9 mouse cellular contexts compared by ENCODE assay signal in the genomic region with DNA sequence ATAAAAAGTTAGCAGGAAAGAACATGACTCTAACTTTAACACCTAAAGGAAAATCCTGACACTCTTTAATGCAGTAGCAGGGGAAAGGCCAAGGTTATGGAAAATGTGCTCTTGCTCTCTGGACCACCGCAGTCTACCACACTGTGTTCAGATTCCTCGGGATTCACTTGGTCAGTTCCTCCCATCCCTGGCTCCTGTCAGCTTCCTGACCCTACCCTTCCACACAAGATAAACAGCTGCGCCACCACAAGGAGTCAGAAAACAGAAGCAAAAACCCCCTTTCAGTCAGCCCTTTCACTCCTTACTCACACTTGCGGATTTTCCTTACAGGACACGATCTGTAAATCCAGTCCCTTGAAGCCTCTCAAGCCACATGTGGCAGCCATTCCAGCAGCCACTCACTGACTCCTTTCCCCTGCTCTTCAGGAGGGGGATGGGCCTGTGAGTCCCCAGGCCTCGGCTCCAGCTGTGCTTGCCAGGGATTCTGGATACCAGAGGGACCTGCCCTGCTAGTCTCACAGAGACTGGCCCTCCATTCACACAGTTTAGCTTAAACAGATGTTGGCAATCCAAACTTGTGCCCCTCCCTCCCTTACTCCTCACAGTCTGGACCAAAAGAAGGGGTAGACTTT.
A peak's percentile ranks its signal among the peaks of the same experiment; 100 is the strongest.
DNase-seq lines count a peak whose midpoint lies in the region; ATAC-seq and TF ChIP-seq lines count a peak whose summit lies in the region.
"Had no signal": no experiment of that assay in that cellular context is flagged by ENCODE, and none has a peak within 500 bp of the region (broad histone marks: within the 10 kb centered on the region; RNA-seq: fewer than 3 reads in every experiment).

No protein-coding gene starts in this region.

- no peak for ATAC-seq in forebrain, embryonic 11.5 days (replicated peaks; ENCODE audit: low FRiP score)
- ATAC-seq in forebrain, embryonic 16.5 days: peak; percentile 76
- 0 out of 2 replicates have a peak, but pooled peaks have one; percentile 45 for ATAC-seq in hindbrain, embryonic 16.5 days
- ATAC-seq in lung, embryonic 14.5 days (ENCODE audit: insufficient read depth): peak; percentile 78

- DNase-seq in forebrain, embryonic 10.5 days (ENCODE audit: extremely low spot score, low spot score): peak; percentile 42
- no peak for DNase-seq in forebrain, embryonic 11.5 days (ENCODE audit: low spot score)
- peak; percentile 82 for DNase-seq in lung, embryonic 14.5 days
- no peak for DNase-seq in cerebellum, postnatal 4 days (ENCODE audit: low spot score in 2 of 2)
- DNase-seq in spleen, postnatal 36 days (ENCODE audit: low spot score in 2 of 2): no peak

- H3K9ac ChIP-seq in forebrain, embryonic 11.5 days (ENCODE audit: low read length): no peak overlapping the region
- no peak overlapping the region for H3K9ac ChIP-seq in forebrain, embryonic 16.5 days (replicated peaks; ENCODE audit: low read depth, low read length)
- H3K9ac ChIP-seq in hindbrain, embryonic 16.5 days (ENCODE audit: low read depth, low read length): no peak overlapping the region
- peak overlapping the region; percentile 16; the same call in 1 of the 2 replicates for H3K9ac ChIP-seq in lung, embryonic 14.5 days

- TF ChIP-seq CTCF in lung, embryonic 14.5 days (IDR thresholded peaks at IDR 0.05; ENCODE audit: low read depth): no peak
- no peak for TF ChIP-seq CTCF in testis, adult 2 months (IDR thresholded peaks at IDR 0.05; ENCODE audit: control insufficient read depth, insufficient read depth, insufficient replicate concordance, low read depth, low read length)

- H3K27ac ChIP-seq in forebrain, embryonic 10.5 days: peak overlapping the region; percentile 62
- H3K27ac ChIP-seq in forebrain, embryonic 11.5 days (ENCODE audit: low read depth, low read length): no peak overlapping the region
- no peak overlapping the region for H3K27ac ChIP-seq in forebrain, embryonic 16.5 days (ENCODE audit: low read length)
- no peak overlapping the region for H3K27ac ChIP-seq in hindbrain, embryonic 16.5 days (ENCODE audit: low read depth, low read length)
- peak overlapping the region; percentile 73; the same call in 1 of the 2 replicates for H3K27ac ChIP-seq in lung, embryonic 14.5 days (ENCODE audit: low read depth)
- no peak overlapping the region; the same call in 1 of the 2 replicates for H3K27ac ChIP-seq in testis, adult 2 months (ENCODE audit: control insufficient read depth, insufficient read depth, low read depth, low read length)

- H3K4me3 ChIP-seq in forebrain, embryonic 10.5 days: no peak overlapping the region
- H3K4me3 ChIP-seq in forebrain, embryonic 11.5 days (ENCODE audit: low read depth, low read length): no peak overlapping the region
- H3K4me3 ChIP-seq in forebrain, embryonic 16.5 days (replicated peaks; ENCODE audit: low read length): no peak overlapping the region
- no peak overlapping the region for H3K4me3 ChIP-seq in hindbrain, embryonic 16.5 days (ENCODE audit: low read length)
- H3K4me3 ChIP-seq in lung, embryonic 14.5 days (ENCODE audit: low read depth, low read length): no peak overlapping the region
- H3K4me3 ChIP-seq in testis, adult 2 months (ENCODE audit: control insufficient read depth, low read depth, low read length): peak overlapping the region; percentile 48
- H3K4me3 ChIP-seq: erythroblast, embryonic 14.5 days had no signal

- H3K9me3 ChIP-seq in forebrain, embryonic 10.5 days: no peaks in the 10 kb centered on the region
- H3K9me3 ChIP-seq in forebrain, embryonic 11.5 days (ENCODE audit: control insufficient read depth, low read length): no peaks in the 10 kb centered on the region
- H3K9me3 ChIP-seq in forebrain, embryonic 16.5 days (ENCODE audit: control insufficient read depth, low read length): no peaks in the 10 kb centered on the region
- H3K9me3 ChIP-seq in hindbrain, embryonic 16.5 days (ENCODE audit: control insufficient read depth, low read length): no peaks in the 10 kb centered on the region
- H3K9me3 ChIP-seq in lung, embryonic 14.5 days (ENCODE audit: low read depth, low read length): no peaks in the 10 kb centered on the region

- TF ChIP-seq POLR2A in testis, adult 2 months (IDR thresholded peaks at IDR 0.05; ENCODE audit: control insufficient read depth, low read depth, low read length): no peak

- H3K4me2 ChIP-seq in forebrain, embryonic 11.5 days (ENCODE audit: low read depth, low read length, severe bottlenecking): no peak overlapping the region
- no peak overlapping the region for H3K4me2 ChIP-seq in forebrain, embryonic 16.5 days (ENCODE audit: low read length)
- no peak overlapping the region for H3K4me2 ChIP-seq in hindbrain, embryonic 16.5 days (ENCODE audit: low read length)
- peak overlapping the region; percentile 37 for H3K4me2 ChIP-seq in lung, embryonic 14.5 days

- H3K4me1 ChIP-seq in forebrain, embryonic 10.5 days: peaks cover 14% of the 10 kb centered on the region
- H3K4me1 ChIP-seq in forebrain, embryonic 11.5 days (replicated peaks; ENCODE audit: control insufficient read depth, insufficient read depth, low read length): peaks cover 3% of the 10 kb centered on the region
- H3K4me1 ChIP-seq in forebrain, embryonic 16.5 days (replicated peaks; ENCODE audit: control insufficient read depth, insufficient read depth, low read length): peaks cover 15% of the 10 kb centered on the region
- H3K4me1 ChIP-seq in hindbrain, embryonic 16.5 days (ENCODE audit: control insufficient read depth, insufficient read depth, low read depth, low read length): peaks cover 11% of the 10 kb centered on the region
- peaks cover 46% of the 10 kb centered on the region for H3K4me1 ChIP-seq in lung, embryonic 14.5 days (ENCODE audit: insufficient read depth)
- H3K4me1 ChIP-seq in testis, adult 2 months (ENCODE audit: control insufficient read depth, insufficient read depth, low read length): peaks cover 5% of the 10 kb centered on the region

- WGBS in forebrain, embryonic 10.5 days: 12% methylated on average over 6 of the region's 6 CpGs
- WGBS in forebrain, embryonic 11.5 days: 13% methylated on average over 6 of the region's 6 CpGs
- 19% methylated on average over 6 of the region's 6 CpGs for WGBS in forebrain, embryonic 16.5 days
- 21% methylated on average over 6 of the region's 6 CpGs for WGBS in hindbrain, embryonic 16.5 days
- 6% methylated on average over 6 of the region's 6 CpGs for WGBS in lung, embryonic 14.5 days

- H3K27me3 ChIP-seq in forebrain, embryonic 10.5 days (ENCODE audit: poor library complexity, severe bottlenecking): no peaks in the 10 kb centered on the region
- no peaks in the 10 kb centered on the region for H3K27me3 ChIP-seq in forebrain, embryonic 11.5 days (ENCODE audit: control insufficient read depth, insufficient read depth, low read length)
- H3K27me3 ChIP-seq in forebrain, embryonic 16.5 days (replicated peaks; ENCODE audit: control insufficient read depth, insufficient read depth, low read length): no peaks in the 10 kb centered on the region
- H3K27me3 ChIP-seq in hindbrain, embryonic 16.5 days (replicated peaks; ENCODE audit: control insufficient read depth, insufficient read depth, low read length): no peaks in the 10 kb centered on the region
- no peaks in the 10 kb centered on the region for H3K27me3 ChIP-seq in lung, embryonic 14.5 days (ENCODE audit: insufficient read depth, low read length)
- no peaks in the 10 kb centered on the region for H3K27me3 ChIP-seq in testis, adult 2 months (ENCODE audit: control insufficient read depth, insufficient read depth, low read length)

- no peaks in the 10 kb centered on the region for H3K36me3 ChIP-seq in forebrain, embryonic 10.5 days (replicated peaks)
- H3K36me3 ChIP-seq in forebrain, embryonic 11.5 days (ENCODE audit: control insufficient read depth, insufficient read depth, low read length): no peaks in the 10 kb centered on the region
- no peaks in the 10 kb centered on the region for H3K36me3 ChIP-seq in forebrain, embryonic 16.5 days (ENCODE audit: control insufficient read depth, insufficient read depth)
- no peaks in the 10 kb centered on the region for H3K36me3 ChIP-seq in hindbrain, embryonic 16.5 days (ENCODE audit: control insufficient read depth, insufficient read depth, low read length)
- H3K36me3 ChIP-seq in lung, embryonic 14.5 days (ENCODE audit: insufficient read depth): no peaks in the 10 kb centered on the region
- H3K36me3 ChIP-seq in testis, adult 2 months (ENCODE audit: control insufficient read depth, insufficient read depth, low read length): no peaks in the 10 kb centered on the region

Comparison
In these comparisons a context has a peak if more than half of its experiments do, and no peak if none do; other contexts are left out.
1. DNase-seq: peak in forebrain, embryonic 10.5 days (single experiment) and lung, embryonic 14.5 days (single experiment); none in forebrain, embryonic 11.5 days (single experiment), cerebellum, postnatal 4 days (0 of 2) and spleen, postnatal 36 days (0 of 2).
2. H3K27ac ChIP-seq: peak in forebrain, embryonic 10.5 days (single experiment) and lung, embryonic 14.5 days (single experiment); none in forebrain, embryonic 11.5 days (single experiment), forebrain, embryonic 16.5 days (single experiment), hindbrain, embryonic 16.5 days (single experiment) and testis, adult 2 months (single experiment).